Mouse (Mus musculus): ENCODE measurements around the gene Cdc27. TPM values are rescaled to one million over a fixed set of nuclear protein-coding genes. Genes with fewer than 3 reads are reported as not detected.

Gene Cdc27
- total RNA-seq (2023), result 37.6 to 49.8 TPM (median 45.2 TPM) in 4 replicates

DNA sequence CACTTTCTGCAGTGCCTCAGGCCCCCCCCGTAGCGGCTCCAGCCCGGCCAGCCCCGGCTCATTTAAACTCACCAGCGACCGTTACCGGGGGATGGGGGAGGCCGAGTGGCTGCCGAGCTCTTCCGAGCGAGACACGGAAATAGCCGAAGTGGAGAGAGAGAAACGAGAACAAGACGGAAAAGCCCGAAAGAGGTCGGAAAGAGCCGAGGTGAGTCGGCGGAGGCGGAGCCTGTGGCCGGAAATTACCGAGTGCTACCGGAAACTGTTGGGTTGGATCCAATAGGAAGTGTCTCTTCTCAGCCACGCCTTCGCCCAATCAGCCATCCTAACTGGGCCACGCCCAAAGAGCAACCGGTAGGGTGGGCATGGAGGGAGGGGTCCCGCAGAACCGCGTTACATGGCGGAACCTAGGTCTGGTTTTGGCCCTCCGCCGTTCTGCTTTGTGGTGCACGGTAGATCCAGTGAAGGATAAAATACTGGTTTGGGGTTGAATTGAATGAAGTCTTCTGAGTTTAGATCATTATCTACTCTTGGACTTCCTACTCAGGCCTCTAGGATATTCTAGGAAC is at the start of gene Cdc27, which contains the start of gene Myl4:
TSS of gene Cdc27 (minus strand) at position 215 of the 569 bp plus-strand sequence.
TSS of gene Myl4 (plus strand) at position 258 of the 569 bp plus-strand sequence.

DNA sequence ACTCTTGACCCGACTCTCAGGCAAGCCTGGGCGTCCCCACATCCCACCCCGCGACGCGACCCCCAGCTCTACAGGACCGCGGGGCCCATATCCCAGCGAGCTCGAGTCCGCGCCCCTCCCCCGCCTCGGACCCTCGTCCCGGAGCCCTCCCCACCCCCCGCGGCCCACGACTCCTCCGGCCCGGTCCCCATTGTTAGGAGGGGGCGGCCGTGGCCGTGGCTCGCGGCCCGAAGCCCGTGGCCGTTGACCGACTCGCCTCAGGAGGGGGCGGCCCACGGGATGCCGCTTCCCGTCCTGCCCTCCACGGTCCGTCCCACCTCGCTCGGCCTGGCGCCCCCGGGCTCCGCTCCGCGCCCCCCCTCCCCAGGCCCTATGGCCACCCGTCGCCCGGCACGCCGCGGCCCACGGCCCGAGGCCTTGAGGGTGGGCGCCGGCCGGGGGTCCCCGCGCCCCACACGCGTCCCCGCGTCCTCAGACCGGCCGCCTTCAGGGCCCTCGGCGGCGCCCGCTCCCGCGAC is 81.6 kb downstream of the Cdc27 start, which contains the start of gene Kansl1:
TSS of gene Kansl1 (minus strand) at position 111 of the 518 bp plus-strand sequence.

Other genes starting within 250 kb of the Cdc27 start
- gene Kansl1, start 81.8 kb downstream of the Cdc27 start, total RNA-seq (2023), result 137 to 144 TPM (median 139 TPM) in 4 replicates
- 42.8 to 55.4 TPM (median 46.5 TPM) in 4 replicates for gene Myl4, start within 50 bp of the Cdc27 start, total RNA-seq (2023)
- gene Itgb3, start 57.4 kb upstream of the Cdc27 start, total RNA-seq (2023), result 34.2 to 39.0 TPM (median 36.1 TPM) in 4 replicates
- gene Gm11639, start 135.1 kb upstream of the Cdc27 start, total RNA-seq (2023), result not detected in 4 replicates